Mouse (Mus musculus) liver, embryonic 14.5 days (tissue): Measurements from ENCODE around the gene Serpinb13. TPM values are rescaled to one million over a fixed set of nuclear protein-coding genes. Genes with fewer than 3 reads are reported as not detected.
A peak's percentile ranks its signal among the peaks of the same experiment; 100 is the strongest.

Experiments
- ATAC-seq: fragments of 200-750 bp; cut with Nextera tagmentation; 2 replicates; pipeline ENCODE4 v1.8.0; 2017; ENCODE audit warnings: moderate number of reproducible peaks, mild to moderate bottlenecking, moderate library complexity; ENCODE audit not compliant: insufficient read depth
- DNase-seq, 3 experiments: peaks; one replicate each; pipeline ENCODE4 v3.0.0-alpha.2; 2012 to 2013; ENCODE audit warnings: low read depth in 3 of 3, low spot score in 3 of 3
- H3K27ac ChIP-seq: fragments of 300-500 bp; sonication (generic); 2 replicates; pipeline ENCODE4 v1.5.1; 2014; ENCODE audit warnings: moderate library complexity, mild to moderate bottlenecking, control low read depth, inconsistent platforms
- H3K27me3 ChIP-seq: fragments of 300-500 bp; sonication (generic); 2 replicates; pipeline ENCODE4 v1.6.1; 2014; ENCODE audit warnings: mild to moderate bottlenecking, low read length, moderate library complexity; ENCODE audit not compliant: control insufficient read depth, insufficient read depth
- H3K36me3 ChIP-seq: fragments of 300-500 bp; sonication (generic); replicated peaks from 2 replicates; pipeline ENCODE4 v1.6.1; 2014; ENCODE audit warnings: low read depth; ENCODE audit not compliant: control insufficient read depth, insufficient read depth
- H3K4me1 ChIP-seq, 2 experiments: fragments of 200-500 bp in 1 of 2; fragments of 300-500 bp in 1 of 2; sonication (generic) in 1 of 2; replicated peaks; 2 replicates each; pipeline ENCODE4 v1.6.1; 2012 to 2014; ENCODE audit warnings: antibody characterized with exemption in 1 of 2, inconsistent platforms in 1 of 2, low read length in 1 of 2; ENCODE audit not compliant: control insufficient read depth in 2 of 2, insufficient read depth in 2 of 2
- H3K4me2 ChIP-seq: fragments of 300-500 bp; sonication (generic); 2 replicates; pipeline ENCODE4 v1.6.1; 2014; ENCODE audit warnings: low read depth, mild to moderate bottlenecking, control low read depth, moderate library complexity
- H3K4me3 ChIP-seq, 2 experiments: fragments of 200-500 bp in 1 of 2; fragments of 300-500 bp in 1 of 2; sonication (generic) in 1 of 2; 2 replicates each; pipeline ENCODE4 v1.5.1; 2012 to 2014; ENCODE audit warnings: low read depth in 2 of 2, low read length in 2 of 2, mild to moderate bottlenecking in 2 of 2, control low read depth in 1 of 2, inconsistent platforms in 1 of 2, moderate library complexity in 1 of 2; ENCODE audit not compliant: insufficient read depth in 1 of 2
- H3K9ac ChIP-seq: fragments of 300-500 bp; sonication (generic); replicated peaks from 2 replicates; pipeline ENCODE4 v1.6.1; 2014; ENCODE audit warnings: mild to moderate bottlenecking, control low read depth, moderate library complexity
- H3K9me3 ChIP-seq: fragments of 300-500 bp; sonication (generic); 2 replicates; pipeline ENCODE4 v1.6.1; 2016; ENCODE audit warnings: low read length, mixed read lengths; ENCODE audit not compliant: control insufficient read depth
- CTCF ChIP-seq: IDR thresholded peaks from 2 replicates; pipeline ENCODE4 v1.5.1; 2016; ENCODE audit warnings: antibody characterized with exemption, low read depth, control low read depth
- EP300 ChIP-seq: IDR thresholded peaks from 2 replicates; pipeline ENCODE4 v1.6.1; 2016; ENCODE audit warnings: antibody characterized with exemption, low read depth
- WGBS: fragments of 180-500 bp; shearing (Covaris S2); extraction: QIAGEN DNeasy Blood & Tissue Kit; methylation state at CpG from one replicate; pipeline ENCODE4 v1.1.7; 2014; ENCODE audit not compliant: insufficient replicate concordance; 5-methylcytosine and 5-hydroxymethylcytosine counted together
- polyA plus RNA-seq, 2 experiments: library from polyadenylated mRNA; depleted of rRNA in 1 of 2; stranded (reverse) in 1 of 2; unstranded in 1 of 2; fragments of >200 nt; fragmentation: Nextera tagmentation in 1 of 2; extraction: Ambion mirVana in 1 of 2; gene quantifications; 2 replicates each; pipeline versions ENCODE4 v1.2.1 to v1.2.3; 2012 to 2014

Gene Serpinb13
- polyA plus RNA-seq (2012; rRNA removed) (not detected in 2 replicates), polyA plus RNA-seq (2014; fragmentation: Nextera tagmentation; extraction: Ambion mirVana) (not detected in 2 replicates)

DNA sequence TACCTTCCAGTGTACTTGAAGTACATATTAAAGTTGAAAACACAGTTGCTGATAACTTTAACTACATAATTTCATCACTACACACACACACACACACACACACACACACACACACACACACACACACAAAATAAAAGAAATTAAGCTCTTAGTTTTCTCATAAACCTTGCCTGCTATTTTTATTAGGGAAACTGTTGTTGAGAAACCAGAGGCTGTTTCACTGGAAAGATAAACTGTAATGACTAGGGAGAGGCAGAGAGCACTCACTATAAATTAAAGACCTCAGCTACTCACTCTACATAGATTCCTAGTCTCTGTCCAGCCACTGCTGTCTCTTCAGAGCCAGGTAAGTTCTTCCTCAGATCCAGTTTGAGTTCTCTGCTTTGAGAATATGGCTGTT lies at the start of gene Serpinb13:
Serpinb13 (plus strand) TSS at position 301 of the 400 bp plus-strand sequence.
- TF ChIP-seq CTCF: no peak
- no peak for TF ChIP-seq EP300
- DNase-seq (no peak), ATAC-seq (no peak)
- H3K4me2 ChIP-seq: no peak within 1 kb of the TSS
- H3K9ac ChIP-seq: no peak within 1 kb of the TSS
- no peaks in the 10 kb centered on the region for H3K9me3 ChIP-seq
- no peak within 1 kb of the TSS for H3K27ac ChIP-seq
- no peaks in the 10 kb centered on the region for H3K36me3 ChIP-seq
- no peaks in the 10 kb centered on the region for H3K27me3 ChIP-seq
- H3K4me3 ChIP-seq: no peak within 1 kb of the TSS
- no peaks in the 10 kb centered on the region for H3K4me1 ChIP-seq

GRCm38 (mm10) chr1:106931954-106932353 lies 48.8 kb upstream of the Serpinb13 start:
- DNase-seq: peak in 1 of 3 experiments; percentile 3
- Histone ChIP-seq H3K27me3 (no peaks in the 10 kb centered on the region), H3K4me2 (no peak overlapping the region), H3K4me1 (no peaks in the 10 kb centered on the region), H3K9ac (no peak overlapping the region), H3K4me3 (no peak overlapping the region), H3K27ac (no peak overlapping the region), H3K9me3 (no peaks in the 10 kb centered on the region), H3K36me3 (no peaks in the 10 kb centered on the region)
- 22% methylated on average over 4 of the region's 4 CpGs for WGBS
- ATAC-seq: no peak
- no peak for TF ChIP-seq CTCF
- TF ChIP-seq EP300: no peak

- TF ChIP-seq EP300 (no peak), CTCF (no peak)
- ATAC-seq (no peak), DNase-seq (no peak)
- no peak overlapping the region for H3K4me3 ChIP-seq
- H3K9ac ChIP-seq: no peak overlapping the region
- H3K36me3 ChIP-seq: no peaks in the 10 kb centered on the region
- no peak overlapping the region for H3K4me2 ChIP-seq
- no peak overlapping the region for H3K27ac ChIP-seq
- H3K4me1 ChIP-seq: no peaks in the 10 kb centered on the region
- H3K27me3 ChIP-seq: no peaks in the 10 kb centered on the region
- no peaks in the 10 kb centered on the region for H3K9me3 ChIP-seq
These were observed 47.1 kb upstream of the Serpinb13 start for GRCm38 (mm10) chr1:106933658-106934057.

DNA sequence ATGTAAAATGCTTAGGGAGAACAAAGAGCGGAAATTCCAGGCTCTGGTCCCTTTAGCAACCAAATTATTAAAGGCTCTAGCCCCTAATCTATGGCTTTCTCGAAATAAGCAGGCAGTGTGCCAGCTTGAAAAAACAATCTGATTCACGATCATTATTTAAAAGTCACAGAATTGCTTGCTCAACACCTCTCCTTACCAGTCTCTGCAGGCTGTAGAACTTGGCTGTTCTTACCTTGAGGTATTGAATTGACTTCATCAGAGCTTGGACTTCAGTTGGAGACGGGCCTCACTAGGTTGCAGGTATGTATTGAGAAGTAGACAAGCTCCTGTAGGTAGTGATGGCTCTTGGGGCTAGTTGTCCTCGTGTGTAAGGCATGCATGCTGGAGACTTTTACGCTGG lies 46.5 kb upstream of the Serpinb13 start, which contains the start of gene Serpinb12:
Serpinb12 (plus strand) TSS at position 185 of the 400 bp plus-strand sequence.
- no peak within 1 kb of the TSS for H3K4me2 ChIP-seq
- no peaks in the 10 kb centered on the region for H3K36me3 ChIP-seq
- no peaks in the 10 kb centered on the region for H3K9me3 ChIP-seq
- H3K27ac ChIP-seq: no peak within 1 kb of the TSS
- WGBS: 48% methylated on average over 6 of the region's 6 CpGs
- H3K4me3 ChIP-seq: no peak within 1 kb of the TSS
- ATAC-seq (no peak), DNase-seq (no peak)
- H3K4me1 ChIP-seq: no peaks in the 10 kb centered on the region
- no peak within 1 kb of the TSS for H3K9ac ChIP-seq
- no peaks in the 10 kb centered on the region for H3K27me3 ChIP-seq
- no peak for TF ChIP-seq CTCF
- TF ChIP-seq EP300: no peak

DNA sequence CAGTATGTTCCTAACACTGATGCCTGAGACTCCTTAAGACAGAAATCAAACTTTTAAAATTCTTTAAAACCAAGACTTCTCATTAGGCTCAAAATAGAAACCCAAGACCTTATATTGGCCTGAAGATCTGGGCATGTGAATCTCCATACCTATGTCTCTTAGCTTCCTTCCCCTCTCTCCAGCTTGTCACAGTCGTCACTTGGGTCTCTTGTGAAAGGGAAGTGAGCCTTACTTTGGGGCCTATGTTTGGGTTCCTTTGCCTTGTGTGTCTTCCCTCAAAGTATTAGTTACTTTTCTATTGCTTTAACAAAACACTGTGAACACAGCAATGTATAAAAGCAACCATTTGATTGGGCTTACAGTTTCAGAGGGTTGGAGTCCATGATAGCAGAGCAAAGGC lies 33.6 kb upstream of the Serpinb13 start:
- no peak overlapping the region for H3K9ac ChIP-seq
- H3K27me3 ChIP-seq: no peaks in the 10 kb centered on the region
- H3K27ac ChIP-seq: no peak overlapping the region
- no peak overlapping the region for H3K4me3 ChIP-seq
- WGBS: 21% methylated on average over 1 of the region's 1 CpGs
- H3K4me2 ChIP-seq: no peak overlapping the region
- no peak for TF ChIP-seq EP300
- no peak for TF ChIP-seq CTCF
- no peaks in the 10 kb centered on the region for H3K4me1 ChIP-seq
- no peaks in the 10 kb centered on the region for H3K36me3 ChIP-seq
- no peaks in the 10 kb centered on the region for H3K9me3 ChIP-seq
- DNase-seq (no peak), ATAC-seq (no peak)

DNA sequence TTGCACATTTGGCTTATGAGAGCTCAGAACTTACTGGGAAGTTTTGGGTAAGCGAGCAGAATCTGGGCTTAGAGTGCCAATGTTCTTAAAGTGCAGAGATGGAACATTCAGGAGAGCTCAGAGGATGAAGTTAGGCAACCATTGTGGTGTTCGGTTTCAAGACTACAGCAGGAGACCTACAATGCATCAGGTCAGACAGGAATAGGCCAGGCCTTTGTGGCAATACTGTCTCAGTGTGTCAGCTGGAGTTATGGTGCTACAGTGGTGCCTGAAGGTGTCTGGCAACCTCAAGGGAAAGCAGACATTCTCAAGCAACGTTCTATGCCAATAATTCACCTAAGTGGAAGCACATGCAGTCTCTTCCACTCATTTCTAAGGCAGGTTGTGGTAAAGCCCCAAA lies 20.8 kb upstream of the Serpinb13 start:
- ATAC-seq: no peak
- Histone ChIP-seq H3K4me1 (no peaks in the 10 kb centered on the region), H3K27ac (no peak overlapping the region), H3K9me3 (no peaks in the 10 kb centered on the region), H3K9ac (no peak overlapping the region), H3K36me3 (no peaks in the 10 kb centered on the region), H3K27me3 (no peaks in the 10 kb centered on the region), H3K4me3 (no peak overlapping the region), H3K4me2 (no peak overlapping the region)
- no peak for DNase-seq
- WGBS: 40% methylated on average over 3 of the region's 3 CpGs
- TF ChIP-seq EP300 (no peak), CTCF (no peak)
